Mouse (Mus musculus) lung, embryonic 15.5 days (tissue): ENCODE results near the gene Slc35b1. TPM values are rescaled to one million over a fixed set of nuclear protein-coding genes. Genes with fewer than 3 reads are reported as not detected.
A peak's percentile ranks its signal among the peaks of the same experiment; 100 is the strongest.

Experiments
- ATAC-seq: fragments of 200-750 bp; cut with Nextera tagmentation; 2 replicates; pipeline ENCODE4 v1.8.0; 2017; ENCODE audit warnings: moderate number of reproducible peaks, borderline replicate concordance; ENCODE audit not compliant: low FRiP score, low TSS enrichment; ENCODE audit errors: extremely low read depth
- H3K27ac ChIP-seq: fragments of 300-500 bp; sonication (generic); 2 replicates; pipeline ENCODE4 v1.5.1; 2015; ENCODE audit warnings: moderate library complexity, mild to moderate bottlenecking, inconsistent platforms
- H3K27me3 ChIP-seq: fragments of 300-500 bp; sonication (generic); 2 replicates; pipeline ENCODE4 v1.6.1; 2015; ENCODE audit warnings: inconsistent platforms
- H3K36me3 ChIP-seq: fragments of 300-500 bp; sonication (generic); 2 replicates; pipeline ENCODE4 v1.6.1; 2015; ENCODE audit warnings: inconsistent platforms
- H3K4me1 ChIP-seq: fragments of 300-500 bp; sonication (generic); 2 replicates; pipeline ENCODE4 v1.6.1; 2015; ENCODE audit warnings: inconsistent platforms
- H3K4me2 ChIP-seq: fragments of 300-500 bp; sonication (generic); 2 replicates; pipeline ENCODE4 v1.6.1; 2015; ENCODE audit warnings: inconsistent platforms, mild to moderate bottlenecking, moderate library complexity
- H3K4me3 ChIP-seq: fragments of 300-500 bp; sonication (generic); 2 replicates; pipeline ENCODE4 v1.5.1; 2015; ENCODE audit warnings: mild to moderate bottlenecking, inconsistent platforms
- H3K9ac ChIP-seq: fragments of 300-500 bp; sonication (generic); 2 replicates; pipeline ENCODE4 v1.6.1; 2015; ENCODE audit warnings: inconsistent platforms
- H3K9me3 ChIP-seq: fragments of 300-500 bp; sonication (generic); 2 replicates; pipeline ENCODE4 v1.6.1; 2016; ENCODE audit warnings: inconsistent platforms
- WGBS: fragments of 180-500 bp; shearing (Covaris S2); methylation state at CpG from one replicate; pipeline ENCODE4 v1.1.7; 2015; 5-methylcytosine and 5-hydroxymethylcytosine counted together
- polyA plus RNA-seq: library from polyadenylated mRNA; unstranded; fragments of >200 nt; fragmentation: Nextera tagmentation; extraction: Ambion mirVana; gene quantifications from 2 replicates; pipeline ENCODE4 v1.2.1, GENCODE M21; 2015

The Slc35b1 gene
- polyA plus RNA-seq, 1 experiment from 2014 or later, result 102 TPM

- Histone ChIP-seq H3K36me3 (no peaks in the 10 kb centered on the region), H3K4me3 (no peak overlapping the region), H3K27ac (0 out of 2 replicates have a peak overlapping the region, but pooled peaks have one; percentile 20), H3K9me3 (no peaks in the 10 kb centered on the region), H3K4me1 (peaks cover 20% of the 10 kb centered on the region), H3K27me3 (no peaks in the 10 kb centered on the region), H3K9ac (no peak overlapping the region), H3K4me2 (no peak overlapping the region)
- ATAC-seq, result no peak
- WGBS, result 81% methylated on average over 3 of the region's 3 CpGs
These were observed 28.1 kb downstream of the Slc35b1 start for GRCm38 (mm10) chr11:95412615-95413014.

- no peaks in the 10 kb centered on the region for H3K36me3 ChIP-seq
- H3K27me3 ChIP-seq, result no peaks in the 10 kb centered on the region
- peaks cover 22% of the 10 kb centered on the region for H3K4me1 ChIP-seq
- ATAC-seq, result peak; percentile 92
- 1% methylated on average over 48 of the region's 58 CpGs for WGBS
- peak within 1 kb of the TSS; percentile 97 for H3K27ac ChIP-seq
- H3K4me3 ChIP-seq, result peak within 1 kb of the TSS; percentile 77
- peak within 1 kb of the TSS; percentile 73 for H3K4me2 ChIP-seq
- no peaks in the 10 kb centered on the region for H3K9me3 ChIP-seq
- H3K9ac ChIP-seq, result peak within 1 kb of the TSS; percentile 62
These were observed 29.4 kb downstream of the Slc35b1 start, which contains the start of gene Spop for GRCm38 (mm10) chr11:95413641-95414535. Gene Spop, plus strand, starts transcription at chr11:95414080.

GRCm38 (mm10) chr11:95414536-95415161 is 30.2 kb downstream of the Slc35b1 start:
- H3K9me3 ChIP-seq, result no peaks in the 10 kb centered on the region
- peaks cover 22% of the 10 kb centered on the region for H3K4me1 ChIP-seq
- H3K27me3 ChIP-seq, result no peaks in the 10 kb centered on the region
- H3K4me3 ChIP-seq, result peak overlapping the region; percentile 77
- under 1% methylated on average over 28 of the region's 28 CpGs for WGBS
- no peaks in the 10 kb centered on the region for H3K36me3 ChIP-seq
- H3K9ac ChIP-seq, result peak overlapping the region; percentile 62
- H3K27ac ChIP-seq, result peak overlapping the region; percentile 97
- peak overlapping the region; percentile 73 for H3K4me2 ChIP-seq
- peak; percentile 90 for ATAC-seq

GRCm38 (mm10) chr11:95415931-95416330 is 31.4 kb downstream of the Slc35b1 start:
- no peak for ATAC-seq

GRCm38 (mm10) chr11:95417341-95417740 is 32.8 kb downstream of the Slc35b1 start:
- no peak overlapping the region for H3K4me3 ChIP-seq
- ATAC-seq, result no peak
- no peak overlapping the region for H3K9ac ChIP-seq
- WGBS, result 79% methylated on average over 5 of the region's 5 CpGs
- H3K4me1 ChIP-seq, result peaks cover 19% of the 10 kb centered on the region
- no peaks in the 10 kb centered on the region for H3K27me3 ChIP-seq
- no peaks in the 10 kb centered on the region for H3K36me3 ChIP-seq
- no peak overlapping the region for H3K27ac ChIP-seq
- H3K4me2 ChIP-seq, result no peak overlapping the region
- H3K9me3 ChIP-seq, result no peaks in the 10 kb centered on the region

More at GRCm38 (mm10) chr11:95415931-95416330, 31.4 kb downstream of the Slc35b1 start:
- no peaks in the 10 kb centered on the region for H3K36me3 ChIP-seq
- no peak overlapping the region for H3K9ac ChIP-seq
- H3K9me3 ChIP-seq, result no peaks in the 10 kb centered on the region
- no peaks in the 10 kb centered on the region for H3K27me3 ChIP-seq
- H3K4me3 ChIP-seq, result no peak overlapping the region
- peaks cover 19% of the 10 kb centered on the region for H3K4me1 ChIP-seq
- no peak overlapping the region for H3K27ac ChIP-seq
- peak overlapping the region; percentile 73 for H3K4me2 ChIP-seq

GRCm38 (mm10) chr11:95420880-95421435 is 36.5 kb downstream of the Slc35b1 start:
- no peak overlapping the region for H3K4me3 ChIP-seq
- ATAC-seq, result no peak
- H3K36me3 ChIP-seq, result no peaks in the 10 kb centered on the region
- no peak overlapping the region for H3K27ac ChIP-seq
- no peak overlapping the region for H3K4me2 ChIP-seq
- H3K9me3 ChIP-seq, result no peaks in the 10 kb centered on the region
- H3K4me1 ChIP-seq, result peaks cover 10% of the 10 kb centered on the region
- no peak overlapping the region for H3K9ac ChIP-seq
- 73% methylated on average over 2 of the region's 2 CpGs for WGBS
- H3K27me3 ChIP-seq, result no peaks in the 10 kb centered on the region

- H3K4me3 ChIP-seq, result no peak overlapping the region
- H3K27ac ChIP-seq, result no peak overlapping the region
- no peak overlapping the region for H3K9ac ChIP-seq
- no peaks in the 10 kb centered on the region for H3K27me3 ChIP-seq
- no peaks in the 10 kb centered on the region for H3K36me3 ChIP-seq
- H3K4me1 ChIP-seq, result no peaks in the 10 kb centered on the region
- no peak overlapping the region for H3K4me2 ChIP-seq
- 73% methylated on average over 3 of the region's 3 CpGs for WGBS
- ATAC-seq, result no peak
- H3K9me3 ChIP-seq, result no peaks in the 10 kb centered on the region
These were observed 39.0 kb downstream of the Slc35b1 start for GRCm38 (mm10) chr11:95423505-95423904.

GRCm38 (mm10) chr11:95431344-95431743 is 46.9 kb downstream of the Slc35b1 start:
- 45% methylated on average over 2 of the region's 2 CpGs for WGBS
- Histone ChIP-seq H3K4me2 (no peak overlapping the region), H3K27me3 (no peaks in the 10 kb centered on the region), H3K4me1 (no peaks in the 10 kb centered on the region), H3K9ac (no peak overlapping the region), H3K4me3 (no peak overlapping the region), H3K36me3 (no peaks in the 10 kb centered on the region), H3K27ac (no peak overlapping the region), H3K9me3 (no peaks in the 10 kb centered on the region)
- no peak for ATAC-seq

- 94% methylated on average over 2 of the region's 2 CpGs for WGBS
- H3K36me3 ChIP-seq, result no peaks in the 10 kb centered on the region
- H3K9ac ChIP-seq, result no peak overlapping the region
- no peak overlapping the region for H3K4me3 ChIP-seq
- H3K27me3 ChIP-seq, result no peaks in the 10 kb centered on the region
- no peak overlapping the region for H3K4me2 ChIP-seq
- ATAC-seq, result no peak
- no peak overlapping the region for H3K27ac ChIP-seq
- H3K9me3 ChIP-seq, result no peaks in the 10 kb centered on the region
- H3K4me1 ChIP-seq, result no peaks in the 10 kb centered on the region
These were observed 47.7 kb downstream of the Slc35b1 start for GRCm38 (mm10) chr11:95432194-95432593.

Other genes starting within 250 kb of the Slc35b1 start
- 0.41 and 0.45 TPM in 2 replicates for gene Dlx4, start 238.4 kb upstream of the Slc35b1 start, polyA plus RNA-seq
- gene Tac4, start 123.2 kb upstream of the Slc35b1 start, polyA plus RNA-seq, result 0.16 TPM in 1 of 2 replicates, not detected in the other
- gene Kat7, start 74.4 kb upstream of the Slc35b1 start, polyA plus RNA-seq, result 78.0 and 80.1 TPM in 2 replicates
- gene Fam117a, start 47.7 kb upstream of the Slc35b1 start, polyA plus RNA-seq, result 13.0 and 13.8 TPM in 2 replicates
- gene Spop, start 29.4 kb downstream of the Slc35b1 start, polyA plus RNA-seq, result 147 and 157 TPM in 2 replicates
- 0.29 and 0.31 TPM in 2 replicates for gene Nxph3, start 129.9 kb downstream of the Slc35b1 start, polyA plus RNA-seq
- 3.4 and 5.1 TPM in 2 replicates for gene Ngfr, start 203.0 kb downstream of the Slc35b1 start, polyA plus RNA-seq